Mouse (Mus musculus) spleen, adult 12 weeks (tissue): ENCODE measurements around the gene Olfr1152.

Experiments
- DNase-seq: peaks from one replicate; pipeline ENCODE4 v3.0.0; 2022; ENCODE audit warnings: low spot score

Olfr1152 gene

GRCm38 (mm10) chr2:87866192-87866591 lies at the start of gene Olfr1152:
Olfr1152 (plus strand) TSS chr2:87866492.
- DNase-seq, result no peak

DNA sequence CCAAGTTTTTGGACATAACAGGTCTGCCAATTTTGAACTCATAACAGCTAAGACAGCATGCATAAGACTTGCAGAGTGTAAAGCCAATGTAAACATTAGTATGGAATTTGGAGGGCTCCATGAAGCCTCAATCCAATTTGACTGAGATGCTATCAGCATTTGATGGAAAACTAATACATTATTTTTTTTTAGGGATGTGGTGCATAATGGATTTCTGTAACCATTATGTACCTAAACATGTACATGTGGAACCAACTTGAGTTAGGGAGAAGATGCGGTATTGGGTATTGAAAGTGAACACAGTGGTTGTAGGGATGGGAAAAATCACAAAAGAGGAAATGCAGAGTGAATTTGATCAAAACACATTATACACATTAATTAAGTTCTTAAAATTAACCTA lies 36.1 kb upstream of the Olfr1152 start, which contains the start of gene Olfr1148:
Gene Olfr1148, plus strand, starts transcription at position 301 of the 400 bp plus-strand sequence.
- no peak for DNase-seq

DNA sequence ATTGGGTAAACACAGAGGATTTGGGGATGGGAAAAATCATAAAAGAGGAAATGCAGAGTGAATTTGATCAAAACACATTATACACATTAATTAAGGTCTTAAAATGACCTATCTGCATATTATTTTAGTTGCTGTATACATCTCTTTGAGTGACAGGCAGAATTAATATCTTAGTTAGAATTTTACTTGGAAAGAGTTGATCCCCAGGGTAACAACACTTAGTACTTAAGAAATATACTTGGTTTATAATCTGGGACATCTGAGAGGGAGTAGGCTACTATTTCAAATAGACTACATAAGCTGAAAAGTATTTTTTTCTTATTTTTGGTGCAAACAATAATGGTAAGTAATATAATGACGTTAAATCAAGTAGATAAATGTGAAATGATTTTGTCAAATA lies 22.6 kb upstream of the Olfr1152 start, which contains the start of gene Olfr1150-ps1:
Gene Olfr1150-ps1, plus strand, starts transcription at position 301 of the 400 bp plus-strand sequence.
- no peak for DNase-seq

DNA sequence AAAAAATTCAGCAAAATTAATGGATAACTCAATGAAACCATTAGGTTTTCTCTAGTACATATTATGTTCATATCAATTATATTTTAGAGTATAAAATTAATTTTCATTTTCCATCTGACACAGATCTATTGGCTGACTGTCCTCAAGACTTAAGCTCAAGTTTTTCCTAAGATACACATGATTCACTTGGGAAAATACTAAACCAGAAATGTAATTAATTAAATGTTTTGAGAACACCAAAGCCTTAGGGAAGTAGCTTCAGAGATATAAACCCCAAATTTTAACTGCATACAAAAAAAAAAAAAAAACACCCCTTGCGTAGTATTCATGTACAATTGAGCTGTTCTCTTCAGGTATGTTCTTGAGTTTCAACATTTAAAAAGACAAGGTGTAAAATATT lies 10.7 kb upstream of the Olfr1152 start, which contains the start of gene Olfr1151:
Gene Olfr1151, plus strand, starts transcription at position 301 of the 400 bp plus-strand sequence.
- DNase-seq, result no peak

DNA sequence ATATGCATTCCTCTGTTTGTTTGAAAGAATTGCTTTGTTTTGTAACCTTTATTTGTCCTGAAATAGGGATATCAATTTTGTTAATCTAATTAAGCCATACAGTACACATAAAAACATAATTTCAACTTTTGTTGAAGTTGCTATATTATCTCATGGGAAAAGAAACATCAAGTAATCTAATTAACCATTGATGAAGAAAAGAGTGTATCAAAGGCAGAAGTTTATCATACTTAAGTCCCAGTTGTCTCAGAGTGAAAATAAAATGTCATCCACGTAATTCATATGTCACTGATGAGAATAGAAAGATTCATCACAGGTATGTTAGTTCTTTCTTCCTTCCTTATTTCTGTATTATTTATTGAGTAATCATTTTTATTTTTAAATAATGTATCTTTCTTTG lies 28.4 kb downstream of the Olfr1152 start, which contains the start of gene Olfr1153:
Gene Olfr1153, plus strand, starts transcription at position 301 of the 400 bp plus-strand sequence.
- DNase-seq, result no peak

DNA sequence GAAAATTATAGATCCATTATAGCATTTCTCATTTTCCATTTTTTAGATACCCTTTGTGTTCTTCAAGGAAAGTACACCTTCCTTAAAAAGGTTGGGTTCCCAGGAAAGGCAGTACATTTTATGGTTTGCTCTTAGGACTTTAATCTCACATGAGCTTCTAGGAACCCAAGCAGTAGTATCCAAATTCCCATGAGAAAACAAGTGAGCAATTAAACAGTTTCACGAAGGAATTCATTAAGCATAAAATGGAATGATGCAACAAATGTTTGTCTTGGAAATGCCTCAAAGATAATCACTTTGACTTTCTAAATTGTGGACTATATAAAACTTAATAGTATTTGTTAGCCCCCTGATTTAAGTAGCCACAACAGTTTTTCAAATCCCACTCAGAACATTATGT lies 38.8 kb downstream of the Olfr1152 start, which contains the start of gene Olfr1154:
Gene Olfr1154, minus strand, starts transcription at position 101 of the 400 bp plus-strand sequence.
- DNase-seq, result no peak
